Mouse (Mus musculus) midbrain, embryonic 13.5 days (tissue): ENCODE results near the gene Slc7a11. TPM values are rescaled to one million over a fixed set of nuclear protein-coding genes. Genes with fewer than 3 reads are reported as not detected.

Source experiments
- ATAC-seq: fragments of 200-750 bp; cut with Nextera tagmentation; 2 replicates; pipeline ENCODE4 v1.8.0; 2017; ENCODE audit warnings: mild to moderate bottlenecking, moderate TSS enrichment, moderate library complexity
- H3K27ac ChIP-seq: fragments of 300-500 bp; sonication (generic); 2 replicates; pipeline ENCODE4 v1.5.1; 2015; ENCODE audit warnings: inconsistent platforms, mild to moderate bottlenecking, moderate library complexity
- H3K27me3 ChIP-seq: fragments of 300-500 bp; sonication (generic); 2 replicates; pipeline ENCODE4 v1.6.1; 2015; ENCODE audit warnings: mild to moderate bottlenecking, inconsistent platforms
- H3K36me3 ChIP-seq: fragments of 300-500 bp; sonication (generic); 2 replicates; pipeline ENCODE4 v1.6.1; 2015; ENCODE audit warnings: mild to moderate bottlenecking, inconsistent platforms
- H3K4me1 ChIP-seq: fragments of 300-500 bp; sonication (generic); replicated peaks from 2 replicates; pipeline ENCODE4 v1.6.1; 2015; ENCODE audit warnings: inconsistent platforms
- H3K4me2 ChIP-seq: fragments of 300-500 bp; sonication (generic); replicated peaks from 2 replicates; pipeline ENCODE4 v1.6.1; 2015; ENCODE audit warnings: moderate library complexity, mild to moderate bottlenecking, inconsistent platforms
- H3K4me3 ChIP-seq: fragments of 300-500 bp; sonication (generic); replicated peaks from 2 replicates; pipeline ENCODE4 v1.5.1; 2015; ENCODE audit warnings: mild to moderate bottlenecking, inconsistent platforms
- H3K9ac ChIP-seq: fragments of 300-500 bp; sonication (generic); replicated peaks from 2 replicates; pipeline ENCODE4 v1.6.1; 2015; ENCODE audit warnings: mild to moderate bottlenecking, inconsistent platforms
- H3K9me3 ChIP-seq: fragments of 300-500 bp; sonication (generic); 2 replicates; pipeline ENCODE4 v1.6.1; 2016; ENCODE audit warnings: mild to moderate bottlenecking, inconsistent platforms
- WGBS: fragments of 180-500 bp; shearing (Covaris S2); methylation state at CpG from one replicate; pipeline ENCODE4 v1.1.7; 2015; 5-methylcytosine and 5-hydroxymethylcytosine counted together
- polyA plus RNA-seq: library from polyadenylated mRNA; unstranded; fragments of >200 nt; fragmentation: Nextera tagmentation; extraction: Ambion mirVana; gene quantifications from 2 replicates; pipeline ENCODE4 v1.2.1, GENCODE M21; 2015

The Slc7a11 gene
- polyA plus RNA-seq, 1 experiment from 2014 or later: 1.7 TPM

DNA sequence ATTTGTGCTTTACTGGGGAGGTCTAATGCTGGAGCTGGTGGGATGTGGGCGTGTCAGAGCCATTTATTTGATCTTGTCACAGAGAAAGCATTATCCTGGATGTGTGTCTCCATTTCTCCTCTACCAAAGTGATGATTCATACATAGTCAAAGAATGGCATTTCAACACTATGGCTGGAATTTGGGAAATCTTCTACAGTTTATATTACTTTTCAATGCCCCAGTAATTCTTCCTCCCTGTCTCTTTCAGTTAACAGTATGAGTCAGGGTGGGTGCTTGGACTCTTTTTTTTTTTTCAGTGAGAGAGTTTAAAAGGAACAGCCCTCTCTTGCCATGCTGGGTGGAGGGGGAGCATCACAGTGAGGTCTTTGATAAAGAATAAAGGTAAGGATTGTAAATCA lies 441.8 kb downstream of the Slc7a11 start:
- WGBS: 69% methylated on average over 1 of the region's 1 CpGs
- Histone ChIP-seq H3K9me3 (peaks cover 4% of the 10 kb centered on the region; the same call in 1 of the 2 replicates), H3K27ac (no peak overlapping the region), H3K36me3 (no peaks in the 10 kb centered on the region), H3K4me1 (peaks cover 3% of the 10 kb centered on the region; the same call in 1 of the 2 replicates), H3K4me3 (no peak overlapping the region), H3K4me2 (no peak overlapping the region), H3K27me3 (no peaks in the 10 kb centered on the region), H3K9ac (no peak overlapping the region)
- ATAC-seq: no peak

DNA sequence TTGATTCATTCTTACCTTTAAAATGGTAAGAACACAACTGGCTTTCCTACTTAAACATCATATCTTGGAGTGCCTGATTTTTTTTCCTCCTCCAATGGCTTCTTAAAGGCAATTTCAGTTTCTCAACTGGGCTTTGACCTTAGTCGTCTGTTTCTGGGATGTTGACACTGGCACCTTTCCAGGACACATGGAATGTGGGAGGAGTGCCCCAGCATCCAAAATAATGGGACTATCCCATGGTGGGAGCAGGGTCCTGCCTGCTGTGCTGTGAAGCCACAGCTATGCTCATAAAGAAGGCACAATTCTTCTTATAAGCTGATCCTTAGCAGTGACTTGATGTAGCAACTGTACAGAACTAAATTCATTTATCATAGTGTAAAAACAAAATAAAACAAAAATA lies 450.5 kb downstream of the Slc7a11 start:
- H3K4me2 ChIP-seq: no peak overlapping the region
- H3K4me3 ChIP-seq: no peak overlapping the region
- H3K9me3 ChIP-seq: no peaks in the 10 kb centered on the region
- H3K4me1 ChIP-seq: no peaks in the 10 kb centered on the region
- H3K9ac ChIP-seq: no peak overlapping the region
- no peak for ATAC-seq
- no peaks in the 10 kb centered on the region for H3K36me3 ChIP-seq
- no peak overlapping the region for H3K27ac ChIP-seq
- 47% methylated on average over 1 of the region's 1 CpGs for WGBS
- no peaks in the 10 kb centered on the region for H3K27me3 ChIP-seq

DNA sequence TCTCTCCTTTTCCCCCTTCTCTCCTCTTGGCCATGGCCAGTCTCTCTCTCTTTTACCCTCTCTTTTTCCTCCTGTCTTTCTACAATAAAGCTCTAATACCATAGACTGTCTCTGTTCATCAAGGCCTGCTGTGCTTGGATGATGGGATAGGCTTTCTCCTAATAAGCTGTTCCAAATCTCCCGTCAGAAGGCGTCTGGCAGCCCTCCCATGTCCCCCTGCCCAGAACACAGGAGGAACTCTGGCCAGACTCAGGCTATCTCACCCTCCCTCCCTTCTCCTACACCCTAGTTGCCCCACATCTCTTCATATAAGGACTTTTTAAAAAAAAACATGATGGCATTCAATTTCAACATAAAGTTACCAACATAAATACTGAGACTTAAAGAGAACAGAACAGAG lies 456.2 kb downstream of the Slc7a11 start:
- ATAC-seq: no peak
- H3K4me3 ChIP-seq: no peak overlapping the region
- H3K4me2 ChIP-seq: no peak overlapping the region
- H3K27me3 ChIP-seq: no peaks in the 10 kb centered on the region
- H3K9ac ChIP-seq: no peak overlapping the region
- no peaks in the 10 kb centered on the region for H3K9me3 ChIP-seq
- H3K27ac ChIP-seq: no peak overlapping the region
- WGBS: 73% methylated on average over 2 of the region's 2 CpGs
- no peaks in the 10 kb centered on the region for H3K4me1 ChIP-seq
- no peaks in the 10 kb centered on the region for H3K36me3 ChIP-seq

DNA sequence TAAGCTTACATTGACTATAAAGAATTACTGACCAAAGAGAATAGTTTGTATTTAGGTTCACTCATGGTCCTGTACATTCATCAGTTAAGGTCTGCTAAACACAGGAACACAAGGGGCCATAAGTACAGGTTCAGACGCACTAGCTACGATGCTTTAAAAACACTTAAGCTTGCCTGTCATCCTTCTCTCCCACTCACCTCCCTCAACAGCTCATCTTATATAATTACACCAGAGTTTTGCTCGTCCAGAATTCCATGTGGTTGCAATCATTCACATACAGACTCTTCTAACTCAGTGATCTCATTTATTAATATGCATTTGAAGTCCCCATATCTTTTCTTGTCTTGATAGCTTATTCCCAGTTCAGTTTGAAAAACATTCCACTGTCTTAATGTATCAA lies 458.6 kb downstream of the Slc7a11 start:
- Histone ChIP-seq H3K4me1 (no peaks in the 10 kb centered on the region), H3K27me3 (no peaks in the 10 kb centered on the region), H3K27ac (no peak overlapping the region), H3K4me2 (no peak overlapping the region), H3K9me3 (no peaks in the 10 kb centered on the region), H3K36me3 (no peaks in the 10 kb centered on the region), H3K4me3 (no peak overlapping the region), H3K9ac (no peak overlapping the region)
- 81% methylated on average over 3 of the region's 3 CpGs for whole genome bisulfite sequencing
- no peak for ATAC-seq

GRCm38 (mm10) chr3:49983429-49984268 lies 459.8 kb downstream of the Slc7a11 start:
- no peak overlapping the region for H3K4me2 ChIP-seq
- H3K4me1 ChIP-seq: no peaks in the 10 kb centered on the region
- no peaks in the 10 kb centered on the region for H3K9me3 ChIP-seq
- 90% methylated on average over 4 of the region's 4 CpGs for WGBS
- H3K27me3 ChIP-seq: no peaks in the 10 kb centered on the region
- H3K36me3 ChIP-seq: no peaks in the 10 kb centered on the region
- H3K4me3 ChIP-seq: no peak overlapping the region
- H3K9ac ChIP-seq: no peak overlapping the region
- H3K27ac ChIP-seq: no peak overlapping the region
- no peak for ATAC-seq

- Histone ChIP-seq H3K4me1 (no peaks in the 10 kb centered on the region), H3K27ac (no peak overlapping the region), H3K27me3 (no peaks in the 10 kb centered on the region), H3K4me2 (no peak overlapping the region), H3K9me3 (no peaks in the 10 kb centered on the region), H3K9ac (no peak overlapping the region), H3K4me3 (no peak overlapping the region), H3K36me3 (no peaks in the 10 kb centered on the region)
- no peak for ATAC-seq
- 93% methylated on average over 3 of the region's 3 CpGs for WGBS
These were observed 469.4 kb downstream of the Slc7a11 start for GRCm38 (mm10) chr3:49973994-49974393.

GRCm38 (mm10) chr3:49965569-49965968 lies 477.8 kb downstream of the Slc7a11 start:
- Histone ChIP-seq H3K27ac (no peak overlapping the region), H3K4me3 (no peak overlapping the region), H3K4me1 (no peaks in the 10 kb centered on the region), H3K27me3 (no peaks in the 10 kb centered on the region), H3K36me3 (no peaks in the 10 kb centered on the region), H3K4me2 (no peak overlapping the region), H3K9ac (no peak overlapping the region), H3K9me3 (no peaks in the 10 kb centered on the region)
- no peak for ATAC-seq
- WGBS: 93% methylated on average over 2 of the region's 2 CpGs

DNA sequence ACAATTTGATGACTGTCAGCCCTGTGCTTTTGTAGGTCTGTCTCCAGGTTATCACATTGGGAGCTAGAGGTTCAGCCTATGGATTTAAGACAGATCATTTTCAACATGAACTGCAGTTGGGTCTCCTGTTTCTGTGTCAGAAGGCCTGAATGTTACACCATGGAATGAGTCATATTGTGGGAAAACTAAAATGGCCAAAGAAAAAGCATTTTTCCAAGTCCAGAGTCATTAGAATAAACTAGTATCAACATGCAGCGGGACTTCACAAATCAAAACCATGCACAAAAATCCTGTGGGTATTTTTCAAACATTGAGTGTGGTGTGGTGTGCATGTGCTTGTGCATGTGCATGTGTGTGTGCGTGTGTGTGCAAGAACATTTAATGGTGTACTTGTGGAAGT lies 482.8 kb downstream of the Slc7a11 start:
- Histone ChIP-seq H3K9ac (no peak overlapping the region), H3K4me3 (no peak overlapping the region), H3K9me3 (no peaks in the 10 kb centered on the region), H3K4me1 (no peaks in the 10 kb centered on the region), H3K27me3 (no peaks in the 10 kb centered on the region), H3K36me3 (no peaks in the 10 kb centered on the region), H3K27ac (no peak overlapping the region), H3K4me2 (no peak overlapping the region)
- ATAC-seq: no peak
- 96% methylated on average over 2 of the region's 2 CpGs for WGBS

GRCm38 (mm10) chr3:49946845-49947244 lies 496.6 kb downstream of the Slc7a11 start:
- no peak overlapping the region for H3K9ac ChIP-seq
- no peak overlapping the region for H3K27ac ChIP-seq
- H3K27me3 ChIP-seq: no peaks in the 10 kb centered on the region
- no peaks in the 10 kb centered on the region for H3K36me3 ChIP-seq
- H3K9me3 ChIP-seq: no peaks in the 10 kb centered on the region
- 65% methylated on average over 2 of the region's 2 CpGs for WGBS
- H3K4me1 ChIP-seq: no peaks in the 10 kb centered on the region
- no peak for ATAC-seq
- H3K4me2 ChIP-seq: no peak overlapping the region
- no peak overlapping the region for H3K4me3 ChIP-seq

DNA sequence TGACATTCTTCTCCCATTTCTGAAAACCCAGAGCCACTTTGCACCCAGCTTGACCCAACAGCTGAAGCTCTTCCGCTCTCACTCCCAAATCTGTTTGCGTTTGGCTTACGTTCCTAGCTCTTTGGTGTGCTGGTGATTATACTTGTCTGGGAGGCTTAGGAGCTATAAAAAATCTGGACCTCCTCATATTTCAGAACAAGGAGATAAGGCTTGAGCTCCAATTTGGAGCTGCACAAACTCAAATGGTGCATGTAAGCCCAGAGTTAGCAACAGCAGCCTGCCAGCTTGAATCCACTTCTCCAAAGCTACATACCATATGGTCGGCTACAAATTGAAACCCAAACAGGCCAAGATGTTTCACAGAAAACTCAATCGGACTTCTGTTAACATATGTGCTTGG lies 498.6 kb downstream of the Slc7a11 start:
- H3K4me3 ChIP-seq: no peak overlapping the region
- H3K36me3 ChIP-seq: no peaks in the 10 kb centered on the region
- no peak overlapping the region for H3K4me2 ChIP-seq
- WGBS: 89% methylated on average over 5 of the region's 5 CpGs
- H3K27ac ChIP-seq: no peak overlapping the region
- no peak for ATAC-seq
- no peaks in the 10 kb centered on the region for H3K9me3 ChIP-seq
- no peaks in the 10 kb centered on the region for H3K4me1 ChIP-seq
- H3K9ac ChIP-seq: no peak overlapping the region
- H3K27me3 ChIP-seq: no peaks in the 10 kb centered on the region

DNA sequence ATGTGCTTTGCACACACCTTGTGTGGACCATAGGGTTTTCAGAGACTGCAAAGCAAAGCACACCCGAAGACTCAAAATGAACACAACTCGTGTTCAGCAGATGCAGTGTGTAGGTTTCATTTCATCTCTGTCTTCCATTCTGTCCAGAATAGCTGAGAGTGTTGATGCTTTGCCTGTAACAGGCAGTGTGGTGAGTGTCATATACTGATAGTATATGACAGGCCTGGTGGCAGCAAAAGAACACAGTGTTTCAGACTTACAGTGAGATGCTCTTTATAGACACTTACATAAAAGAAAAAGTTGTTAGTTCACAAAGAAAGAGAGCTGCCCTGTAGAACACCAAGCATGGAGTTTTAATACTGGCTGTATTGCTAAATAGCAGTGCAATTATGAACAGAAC lies 505.8 kb downstream of the Slc7a11 start:
- WGBS: 89% methylated on average over 2 of the region's 2 CpGs
- no peak overlapping the region for H3K4me2 ChIP-seq
- peaks cover 5% of the 10 kb centered on the region; the same call in 1 of the 2 replicates for H3K4me1 ChIP-seq
- no peak overlapping the region for H3K27ac ChIP-seq
- no peaks in the 10 kb centered on the region for H3K27me3 ChIP-seq
- no peaks in the 10 kb centered on the region for H3K9me3 ChIP-seq
- H3K9ac ChIP-seq: no peak overlapping the region
- no peaks in the 10 kb centered on the region for H3K36me3 ChIP-seq
- H3K4me3 ChIP-seq: no peak overlapping the region
- ATAC-seq: no peak

DNA sequence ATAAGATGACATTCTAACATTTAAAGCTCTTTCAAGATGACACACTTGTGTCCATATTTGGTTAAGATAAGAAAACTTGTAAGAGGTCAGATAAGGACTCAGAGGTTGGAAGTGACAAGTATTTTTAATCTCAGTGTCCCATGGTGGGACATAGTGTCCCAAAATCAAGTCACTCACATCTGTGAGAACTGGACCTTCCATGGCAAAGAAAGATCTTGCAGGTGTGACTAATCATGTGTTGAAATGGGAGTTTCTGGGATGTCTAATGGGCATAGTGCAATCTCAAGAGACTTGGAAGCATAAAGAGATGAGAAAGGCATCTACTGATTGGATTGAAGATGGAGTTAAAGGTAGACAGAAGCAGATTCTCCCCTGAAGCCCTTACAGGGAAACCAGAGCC lies 513.9 kb downstream of the Slc7a11 start:
- no peaks in the 10 kb centered on the region for H3K27me3 ChIP-seq
- no peaks in the 10 kb centered on the region for H3K9me3 ChIP-seq
- H3K4me3 ChIP-seq: no peak overlapping the region
- no peak overlapping the region for H3K27ac ChIP-seq
- peaks cover 4% of the 10 kb centered on the region; the same call in 1 of the 2 replicates for H3K4me1 ChIP-seq
- H3K4me2 ChIP-seq: no peak overlapping the region
- H3K36me3 ChIP-seq: no peaks in the 10 kb centered on the region
- H3K9ac ChIP-seq: no peak overlapping the region
- ATAC-seq: no peak
